Mouse (Mus musculus) stomach, postnatal 0 days (tissue): ENCODE data around the gene Med13l.

Source experiments
- CTCF ChIP-seq: IDR thresholded peaks from 2 replicates; pipeline ENCODE4 v1.5.1; 2016; ENCODE audit warnings: antibody characterized with exemption, low read depth, mild to moderate bottlenecking, moderate library complexity
- EP300 ChIP-seq: optimal IDR thresholded peaks from 2 replicates; pipeline ENCODE3; 2016; ENCODE audit warnings: antibody characterized with exemption

DNA sequence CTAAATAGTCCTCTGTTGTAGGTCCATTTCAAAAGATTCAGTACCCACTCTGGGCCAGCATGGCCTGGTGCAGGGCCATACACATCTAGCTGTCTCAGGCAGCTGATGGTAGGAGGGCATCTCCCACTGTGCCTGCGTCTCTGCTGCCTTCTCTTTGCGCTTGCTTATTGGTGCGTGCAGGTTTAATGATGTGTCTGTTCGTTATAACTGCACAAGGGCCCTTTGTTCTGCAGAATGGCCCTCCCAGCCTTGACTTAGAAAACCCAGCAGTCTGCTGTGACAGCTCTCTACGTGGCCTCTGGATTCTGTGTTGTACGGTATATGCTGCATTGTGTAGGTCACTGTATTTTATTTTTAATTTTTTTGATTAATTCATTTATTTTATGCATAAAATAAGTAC is 208.7 kb downstream of the Med13l start:
- TF ChIP-seq CTCF (no peak), EP300 (no peak)
